Mouse (Mus musculus) bone marrow, adult 2 months (tissue): Measurements from ENCODE around the gene Ppp1r12a. TPM values are rescaled to one million over a fixed set of nuclear protein-coding genes. Genes with fewer than 3 reads are reported as not detected.

Experiments
- H3K27ac ChIP-seq: fragments of 200-500 bp; 2 replicates; pipeline ENCODE4 v1.5.1; 2012; ENCODE audit warnings: low read depth, mild to moderate bottlenecking, control low read depth, inconsistent platforms, low read length; ENCODE audit not compliant: control insufficient read depth, poor library complexity, insufficient read depth
- H3K4me1 ChIP-seq: fragments of 200-500 bp; 2 replicates; pipeline ENCODE4 v1.6.1; 2011; ENCODE audit warnings: low read length; ENCODE audit not compliant: control insufficient read depth, insufficient read depth
- H3K4me3 ChIP-seq: fragments of 200-500 bp; replicated peaks from 2 replicates; pipeline ENCODE3; 2011; ENCODE audit warnings: mild to moderate bottlenecking, low read depth, low read length, control low read depth; ENCODE audit not compliant: control insufficient read depth
- CTCF ChIP-seq: fragments of 200-500 bp; IDR thresholded peaks from 2 replicates; pipeline ENCODE4 v1.5.1; 2011; ENCODE audit warnings: low read length, control low read depth; ENCODE audit not compliant: control insufficient read depth, insufficient read depth
- POLR2A ChIP-seq: fragments of 200-500 bp; IDR thresholded peaks from 2 replicates; pipeline ENCODE4 v1.6.1; 2011; ENCODE audit warnings: low read depth, mild to moderate bottlenecking, control low read depth, low read length, borderline replicate concordance; ENCODE audit not compliant: control insufficient read depth
- WGBS: fragments of 180-500 bp; shearing (Covaris S2); methylation state at CpG from one replicate; pipeline ENCODE4 v1.1.7; 2018; 5-methylcytosine and 5-hydroxymethylcytosine counted together
- polyA plus RNA-seq: library from polyadenylated mRNA; stranded (reverse); fragments of >200 nt; gene quantifications from 2 replicates; pipeline ENCODE4 v1.2.4, GENCODE M21; 2011; ENCODE audit warnings: low replicate concordance; ENCODE audit not compliant: missing spikeins, insufficient read depth, insufficient read length

The Ppp1r12a gene
- polyA plus RNA-seq, 1 experiment = 68.6 TPM

GRCm38 (mm10) chr10:108292651-108293050, 130.7 kb downstream of the Ppp1r12a start:
- Histone ChIP-seq H3K4me3 (no peak overlapping the region), H3K4me1 (no peaks in the 10 kb centered on the region), H3K27ac (no peak overlapping the region; the same call in 1 of the 2 replicates)
- 78% methylated on average over 4 of the region's 4 CpGs for WGBS
- TF ChIP-seq POLR2A (no peak), CTCF (no peak)

GRCm38 (mm10) chr10:108293620-108294195, 131.7 kb downstream of the Ppp1r12a start:
- H3K4me1 ChIP-seq = no peaks in the 10 kb centered on the region
- no peak overlapping the region for H3K4me3 ChIP-seq
- no peak overlapping the region for H3K27ac ChIP-seq
- 90% methylated on average over 16 of the region's 16 CpGs for WGBS
- TF ChIP-seq POLR2A (no peak), CTCF (no peak)

GRCm38 (mm10) chr10:108294766-108295165, 132.8 kb downstream of the Ppp1r12a start:
- WGBS = 81% methylated on average over 7 of the region's 7 CpGs
- TF ChIP-seq POLR2A = no peak
- TF ChIP-seq CTCF = no peak

GRCm38 (mm10) chr10:108296446-108296845, 134.5 kb downstream of the Ppp1r12a start:
- Histone ChIP-seq H3K4me1 (no peaks in the 10 kb centered on the region), H3K4me3 (no peak overlapping the region), H3K27ac (no peak overlapping the region)
- 70% methylated on average over 7 of the region's 7 CpGs for WGBS
- no peak for TF ChIP-seq CTCF
- TF ChIP-seq POLR2A = no peak

More at GRCm38 (mm10) chr10:108294766-108295165, 132.8 kb downstream of the Ppp1r12a start:
- H3K4me3 ChIP-seq = no peak overlapping the region
- no peaks in the 10 kb centered on the region for H3K4me1 ChIP-seq
- no peak overlapping the region for H3K27ac ChIP-seq

- TF ChIP-seq CTCF = no peak
- H3K4me3 ChIP-seq = no peak overlapping the region
- H3K27ac ChIP-seq = no peak overlapping the region
- 87% methylated on average over 13 of the region's 13 CpGs for WGBS
- H3K4me1 ChIP-seq = no peaks in the 10 kb centered on the region
Observed at GRCm38 (mm10) chr10:108298261-108298660, 136.3 kb downstream of the Ppp1r12a start.

GRCm38 (mm10) chr10:108298841-108299545, 137.0 kb downstream of the Ppp1r12a start:
- no peak overlapping the region for H3K27ac ChIP-seq

GRCm38 (mm10) chr10:108299828-108300227, 137.8 kb downstream of the Ppp1r12a start:
- 80% methylated on average over 11 of the region's 11 CpGs for WGBS
- Histone ChIP-seq H3K27ac (no peak overlapping the region), H3K4me1 (no peaks in the 10 kb centered on the region), H3K4me3 (no peak overlapping the region)
- TF ChIP-seq POLR2A (no peak), CTCF (no peak)

More at GRCm38 (mm10) chr10:108298841-108299545, 137.0 kb downstream of the Ppp1r12a start:
- no peaks in the 10 kb centered on the region for H3K4me1 ChIP-seq
- no peak overlapping the region for H3K4me3 ChIP-seq
- WGBS = 79% methylated on average over 17 of the region's 17 CpGs
- TF ChIP-seq CTCF = no peak
- no peak for TF ChIP-seq POLR2A

- no peaks in the 10 kb centered on the region for H3K4me1 ChIP-seq
- peak; percentile 78 for TF ChIP-seq CTCF
- no peak for TF ChIP-seq POLR2A
- H3K27ac ChIP-seq = no peak overlapping the region
- no peak overlapping the region for H3K4me3 ChIP-seq
- 8% methylated on average over 19 of the region's 19 CpGs for WGBS
Observed at GRCm38 (mm10) chr10:108300843-108301242, 138.8 kb downstream of the Ppp1r12a start.
